Mouse (Mus musculus): Measurements from ENCODE around the gene Sap30. TPM values are rescaled to one million over a fixed set of nuclear protein-coding genes. Genes with fewer than 3 reads are reported as not detected.

Sap30 gene
- polyA plus RNA-seq, 1 experiment from 2014 or later = 29.3 TPM

DNA sequence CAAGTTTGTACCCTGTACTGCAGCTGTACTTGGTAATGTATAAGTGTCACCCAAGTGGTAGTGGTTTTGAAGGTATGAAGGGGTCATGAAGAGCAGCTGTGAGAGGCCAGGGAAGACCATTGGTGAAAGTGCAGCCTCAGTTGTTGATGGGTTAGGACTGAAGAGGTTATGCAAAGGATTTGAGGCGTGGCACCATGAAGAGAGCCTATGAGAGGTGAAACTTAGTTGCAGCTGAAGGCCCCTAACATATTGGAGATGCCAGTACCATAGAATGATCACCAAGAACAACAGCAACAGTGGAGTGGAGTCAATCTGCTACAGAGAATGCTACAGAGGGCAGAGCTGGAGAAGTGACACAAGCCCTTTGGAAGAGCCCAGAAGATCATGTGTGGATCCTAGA, 1.7 kb upstream of the Sap30 start:
- H3K27me3 ChIP-seq = no peaks in the 10 kb centered on the region
- no peaks in the 10 kb centered on the region for H3K36me3 ChIP-seq
- H3K4me3 ChIP-seq = no peak overlapping the region
- no peak overlapping the region for H3K4me2 ChIP-seq
- no peak overlapping the region for H3K27ac ChIP-seq (replicated peaks)
- H3K4me1 ChIP-seq (replicated peaks) = peaks cover 9% of the 10 kb centered on the region
- H3K9ac ChIP-seq = no peak overlapping the region
- ATAC-seq (ENCODE audit: low FRiP score, low read depth) = no peak
- no peaks in the 10 kb centered on the region for H3K9me3 ChIP-seq
- 94% methylated on average over 1 of the region's 1 CpGs for WGBS

- no peaks in the 10 kb centered on the region for H3K9me3 ChIP-seq
- ATAC-seq (ENCODE audit: low FRiP score, low read depth) = peak; percentile 59
- peak overlapping the region; percentile 94 for H3K27ac ChIP-seq (replicated peaks)
- H3K4me1 ChIP-seq (replicated peaks) = peaks cover 9% of the 10 kb centered on the region
- WGBS = under 1% methylated on average over 25 of the region's 25 CpGs
- H3K4me3 ChIP-seq = peak overlapping the region; percentile 85
- peak overlapping the region; percentile 68 for H3K4me2 ChIP-seq
- H3K36me3 ChIP-seq = no peaks in the 10 kb centered on the region
- no peaks in the 10 kb centered on the region for H3K27me3 ChIP-seq
- H3K9ac ChIP-seq = peak overlapping the region; percentile 46
Observed at GRCm38 (mm10) chr8:57488312-57488765, 679 bp upstream of the Sap30 start.

DNA sequence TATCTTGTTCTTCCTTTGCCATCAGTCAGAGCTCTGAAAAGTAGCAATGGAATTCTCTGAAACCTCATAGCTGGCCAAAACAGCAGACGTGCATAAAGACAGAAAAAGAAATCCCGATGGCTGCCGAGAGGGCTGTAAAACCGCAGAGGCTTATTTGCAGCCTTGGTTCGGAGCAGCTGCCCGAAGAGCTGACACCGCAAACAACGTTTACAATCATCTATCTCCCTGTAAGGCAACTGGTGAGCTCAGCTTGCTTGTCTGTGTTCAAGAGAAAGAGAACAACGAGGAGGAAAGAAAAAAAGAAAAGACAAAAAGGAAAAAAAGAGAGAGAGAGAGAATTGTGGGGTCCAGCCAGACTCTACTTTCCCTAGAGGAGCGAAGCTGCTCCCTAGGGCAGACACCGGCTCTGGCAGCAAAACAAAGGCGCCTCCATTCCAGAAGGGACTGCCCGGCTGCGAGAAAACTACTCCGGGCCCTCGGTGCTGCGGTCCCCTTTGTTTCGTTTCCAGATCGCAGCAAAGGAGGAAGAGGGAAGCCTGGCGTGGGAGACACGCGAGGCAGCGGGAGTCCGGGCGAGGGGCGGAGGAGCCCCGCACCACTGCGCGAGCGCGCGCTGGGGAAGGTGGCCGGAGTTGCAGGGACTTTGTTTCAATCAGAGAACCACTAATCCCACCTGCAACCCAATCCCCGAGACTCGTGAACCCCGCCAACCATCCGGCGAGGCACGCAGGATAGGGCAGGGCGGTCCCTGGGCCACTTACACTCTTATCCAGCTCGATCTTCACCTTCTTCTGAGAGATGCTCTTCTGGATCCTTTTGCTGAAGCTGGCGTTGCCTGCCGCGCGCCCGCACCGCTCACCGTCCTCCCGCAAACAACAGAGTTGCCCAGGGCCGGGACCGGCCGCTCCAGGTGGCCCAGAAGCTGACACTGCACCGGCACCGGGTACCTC, 894 bp downstream of the Sap30 start:
- WGBS = under 1% methylated on average over 54 of the region's 54 CpGs
- peak; percentile 74 for ATAC-seq (ENCODE audit: low FRiP score, low read depth)

DNA sequence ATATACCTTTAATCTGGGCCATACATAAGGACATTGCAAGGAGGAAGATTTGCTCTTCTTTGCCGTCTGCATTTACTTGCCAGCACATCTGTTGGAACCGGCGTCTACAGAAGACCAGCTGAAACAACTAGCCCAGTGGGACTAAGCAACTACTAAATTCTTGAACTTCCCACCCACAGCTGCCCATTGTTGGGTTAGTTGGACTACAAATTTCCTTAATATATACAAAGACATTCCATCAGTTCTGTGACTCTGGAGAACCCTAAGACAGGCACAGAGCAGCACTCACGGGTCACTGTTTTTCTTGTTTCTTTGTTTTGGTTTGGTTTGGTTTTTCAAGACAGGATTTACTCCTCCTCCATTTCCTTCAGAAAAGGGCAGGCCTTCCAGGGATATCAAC, 7.1 kb downstream of the Sap30 start:
- Histone ChIP-seq H3K36me3 (peaks cover 20% of the 10 kb centered on the region), H3K4me1 (replicated peaks) (peaks cover 6% of the 10 kb centered on the region), H3K27me3 (no peaks in the 10 kb centered on the region), H3K4me3 (no peak overlapping the region), H3K27ac (replicated peaks) (no peak overlapping the region), H3K9me3 (no peaks in the 10 kb centered on the region), H3K9ac (no peak overlapping the region), H3K4me2 (no peak overlapping the region)
- no peak for ATAC-seq (ENCODE audit: low FRiP score, low read depth)
- WGBS = 87% methylated on average over 4 of the region's 4 CpGs

More for the DNA sequence above, 894 bp downstream of the Sap30 start:
- no peaks in the 10 kb centered on the region for H3K27me3 ChIP-seq
- H3K36me3 ChIP-seq = peaks cover 9% of the 10 kb centered on the region
- peak overlapping the region; percentile 68 for H3K4me2 ChIP-seq
- peak overlapping the region; percentile 85 for H3K4me3 ChIP-seq
- H3K9ac ChIP-seq = peak overlapping the region; percentile 79
- no peaks in the 10 kb centered on the region for H3K9me3 ChIP-seq
- peaks cover 9% of the 10 kb centered on the region for H3K4me1 ChIP-seq (replicated peaks)
- H3K27ac ChIP-seq (replicated peaks) = peak overlapping the region; percentile 94

GRCm38 (mm10) chr8:57479700-57480099, 8.0 kb downstream of the Sap30 start:
- ATAC-seq (ENCODE audit: low FRiP score, low read depth) = no peak
- H3K9ac ChIP-seq = no peak overlapping the region
- WGBS = 95% methylated on average over 8 of the region's 8 CpGs
- no peak overlapping the region for H3K27ac ChIP-seq (replicated peaks)
- H3K9me3 ChIP-seq = no peaks in the 10 kb centered on the region
- no peaks in the 10 kb centered on the region for H3K4me1 ChIP-seq (replicated peaks)
- H3K4me3 ChIP-seq = no peak overlapping the region
- peaks cover 20% of the 10 kb centered on the region for H3K36me3 ChIP-seq
- H3K27me3 ChIP-seq = no peaks in the 10 kb centered on the region
- no peak overlapping the region for H3K4me2 ChIP-seq

DNA sequence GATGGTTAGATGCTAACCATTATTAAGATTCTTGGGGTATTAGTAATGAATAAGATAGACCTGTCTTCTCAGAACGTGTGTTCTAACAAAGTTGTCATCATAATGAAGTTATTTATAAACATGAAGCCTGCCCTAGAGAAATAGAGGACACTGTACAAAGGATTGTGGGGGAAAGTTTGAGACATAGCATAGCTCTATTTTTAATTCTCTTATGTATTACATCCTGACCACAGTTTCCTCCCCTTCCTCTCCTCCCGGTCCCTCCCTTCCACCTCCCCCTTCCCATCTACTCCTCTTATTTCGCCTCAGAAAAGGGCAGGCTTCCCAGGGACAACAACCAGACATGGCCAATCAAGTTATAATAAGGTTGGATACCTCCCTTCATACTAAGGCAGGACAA, 9.3 kb downstream of the Sap30 start:
- Histone ChIP-seq H3K4me3 (no peak overlapping the region), H3K27ac (replicated peaks) (no peak overlapping the region), H3K27me3 (no peaks in the 10 kb centered on the region), H3K4me1 (replicated peaks) (no peaks in the 10 kb centered on the region), H3K9me3 (no peaks in the 10 kb centered on the region), H3K4me2 (no peak overlapping the region), H3K9ac (no peak overlapping the region), H3K36me3 (peaks cover 20% of the 10 kb centered on the region)
- no peak for ATAC-seq (ENCODE audit: low FRiP score, low read depth)
- 79% methylated on average over 3 of the region's 3 CpGs for WGBS

GRCm38 (mm10) chr8:57473751-57474150, 13.9 kb downstream of the Sap30 start:
- H3K27me3 ChIP-seq = no peaks in the 10 kb centered on the region
- ATAC-seq (ENCODE audit: low FRiP score, low read depth) = no peak
- H3K4me2 ChIP-seq = no peak overlapping the region
- no peak overlapping the region for H3K9ac ChIP-seq
- no peaks in the 10 kb centered on the region for H3K4me1 ChIP-seq (replicated peaks)
- no peak overlapping the region for H3K4me3 ChIP-seq
- WGBS = 78% methylated on average over 6 of the region's 6 CpGs
- no peak overlapping the region for H3K27ac ChIP-seq (replicated peaks)
- H3K36me3 ChIP-seq = no peaks in the 10 kb centered on the region
- H3K9me3 ChIP-seq = no peaks in the 10 kb centered on the region

DNA sequence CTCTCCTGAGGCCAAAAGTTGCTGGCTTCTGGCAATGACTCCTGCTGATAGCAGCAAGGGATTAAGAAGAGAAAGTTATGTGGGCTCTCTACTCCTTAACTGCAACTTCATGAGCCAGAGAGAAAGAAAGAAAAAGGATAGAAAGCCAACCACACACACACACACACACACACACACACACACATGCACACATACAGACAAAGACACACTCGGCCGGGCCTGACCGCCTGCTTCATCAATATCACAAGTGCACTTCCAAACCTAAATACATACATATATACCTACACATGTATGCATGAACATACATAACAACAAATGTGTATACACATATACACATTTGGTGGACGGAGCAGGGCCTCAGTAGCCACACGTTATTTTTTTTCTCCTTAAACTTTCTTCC, 16.8 kb downstream of the Sap30 start:
- no peak overlapping the region for H3K9ac ChIP-seq
- H3K4me3 ChIP-seq = no peak overlapping the region
- H3K27me3 ChIP-seq = no peaks in the 10 kb centered on the region
- 93% methylated on average over 5 of the region's 5 CpGs for WGBS
- no peaks in the 10 kb centered on the region for H3K9me3 ChIP-seq
- H3K36me3 ChIP-seq = no peaks in the 10 kb centered on the region
- no peak overlapping the region for H3K27ac ChIP-seq (replicated peaks)
- no peak overlapping the region for H3K4me2 ChIP-seq
- no peaks in the 10 kb centered on the region for H3K4me1 ChIP-seq (replicated peaks)
- no peak for ATAC-seq (ENCODE audit: low FRiP score, low read depth)

- Histone ChIP-seq H3K27me3 (no peaks in the 10 kb centered on the region), H3K4me2 (no peak overlapping the region), H3K9ac (no peak overlapping the region), H3K36me3 (no peaks in the 10 kb centered on the region), H3K9me3 (no peaks in the 10 kb centered on the region), H3K4me1 (replicated peaks) (no peaks in the 10 kb centered on the region), H3K27ac (replicated peaks) (no peak overlapping the region), H3K4me3 (no peak overlapping the region)
- 64% methylated on average over 5 of the region's 5 CpGs for WGBS
- no peak for ATAC-seq (ENCODE audit: low FRiP score, low read depth)
Observed at GRCm38 (mm10) chr8:57468624-57469023, 19.0 kb downstream of the Sap30 start.

DNA sequence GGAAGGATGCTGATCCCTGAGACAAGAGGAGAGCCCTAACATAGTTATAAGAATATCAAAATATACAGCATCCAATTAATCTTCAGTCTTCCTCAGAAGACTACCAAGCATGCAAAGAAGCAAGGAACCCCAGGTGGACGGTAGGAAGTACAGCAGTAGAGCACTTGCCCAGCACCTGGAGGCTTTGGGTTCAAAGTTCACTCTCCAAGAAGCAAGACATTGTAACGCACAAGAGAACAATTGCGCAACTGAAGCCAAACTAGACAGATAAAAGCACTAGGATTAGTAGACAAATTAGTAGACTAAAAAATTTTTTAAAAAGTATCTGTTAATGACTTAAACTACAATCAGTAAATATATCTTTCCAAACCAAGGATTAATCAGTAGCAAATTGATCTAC, 23.9 kb downstream of the Sap30 start:
- Histone ChIP-seq H3K27ac (replicated peaks) (no peak overlapping the region), H3K4me2 (no peak overlapping the region), H3K27me3 (no peaks in the 10 kb centered on the region), H3K9ac (no peak overlapping the region), H3K9me3 (no peaks in the 10 kb centered on the region), H3K36me3 (no peaks in the 10 kb centered on the region), H3K4me1 (replicated peaks) (no peaks in the 10 kb centered on the region), H3K4me3 (no peak overlapping the region)
- no peak for ATAC-seq (ENCODE audit: low FRiP score, low read depth)
- WGBS = 94% methylated on average over 3 of the region's 3 CpGs

GRCm38 (mm10) chr8:57462839-57463238, 24.8 kb downstream of the Sap30 start:
- WGBS = 73% methylated on average over 1 of the region's 1 CpGs
- no peak overlapping the region for H3K4me2 ChIP-seq
- no peaks in the 10 kb centered on the region for H3K9me3 ChIP-seq
- H3K9ac ChIP-seq = no peak overlapping the region
- no peaks in the 10 kb centered on the region for H3K36me3 ChIP-seq
- H3K27me3 ChIP-seq = no peaks in the 10 kb centered on the region
- H3K4me1 ChIP-seq (replicated peaks) = no peaks in the 10 kb centered on the region
- no peak overlapping the region for H3K4me3 ChIP-seq
- no peak for ATAC-seq (ENCODE audit: low FRiP score, low read depth)
- no peak overlapping the region for H3K27ac ChIP-seq (replicated peaks)

DNA sequence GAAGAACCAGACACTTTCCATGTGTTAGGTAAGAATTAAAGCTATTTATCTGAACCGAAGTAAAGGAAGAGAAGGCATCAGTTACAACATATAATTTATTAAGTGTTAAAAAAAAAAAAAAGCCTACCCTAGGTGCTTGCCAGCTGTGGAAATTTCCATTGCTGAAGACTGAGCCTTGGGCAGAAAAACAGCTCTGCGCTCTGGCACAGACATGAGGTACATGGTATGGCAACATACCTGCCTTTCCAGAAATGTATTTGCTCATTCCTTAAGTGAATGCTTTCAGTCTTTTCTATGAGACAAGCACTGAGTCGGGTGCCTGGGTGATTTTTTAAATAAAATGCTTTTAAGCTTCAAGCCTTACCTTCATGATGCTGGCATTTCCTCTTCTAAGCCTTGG, 29.7 kb downstream of the Sap30 start:
- no peak for ATAC-seq (ENCODE audit: low FRiP score, low read depth)
- H3K27ac ChIP-seq (replicated peaks) = no peak overlapping the region
- H3K36me3 ChIP-seq = no peaks in the 10 kb centered on the region
- no peaks in the 10 kb centered on the region for H3K9me3 ChIP-seq
- H3K9ac ChIP-seq = no peak overlapping the region
- H3K4me2 ChIP-seq = no peak overlapping the region
- no peak overlapping the region for H3K4me3 ChIP-seq
- H3K27me3 ChIP-seq = no peaks in the 10 kb centered on the region
- H3K4me1 ChIP-seq (replicated peaks) = no peaks in the 10 kb centered on the region
- WGBS = 78% methylated on average over 3 of the region's 3 CpGs

Data from hindbrain, embryonic 15.5 days (tissue).